Mouse (Mus musculus): ENCODE data around the gene Rab3ip.

Rab3ip gene

GRCm38 (mm10) chr10:116919368-116920317 lies 30.9 kb downstream of the Rab3ip start:
- DNase-seq (ENCODE audit: low spot score): no peak

GRCm38 (mm10) chr10:116916581-116916980 lies 34.0 kb downstream of the Rab3ip start:
- no peak for DNase-seq (ENCODE audit: low spot score)

- no peak for DNase-seq (ENCODE audit: low spot score)
Measured at GRCm38 (mm10) chr10:116915286-116915685, 35.3 kb downstream of the Rab3ip start.

GRCm38 (mm10) chr10:116914586-116914985 lies 36.0 kb downstream of the Rab3ip start:
- DNase-seq (ENCODE audit: low spot score): no peak

GRCm38 (mm10) chr10:116913647-116914273 lies 36.8 kb downstream of the Rab3ip start:
- no peak for DNase-seq (ENCODE audit: low spot score)

GRCm38 (mm10) chr10:116912850-116913249 lies 37.7 kb downstream of the Rab3ip start:
- DNase-seq (ENCODE audit: low spot score): no peak

GRCm38 (mm10) chr10:116908901-116909642 lies 41.5 kb downstream of the Rab3ip start:
- DNase-seq (ENCODE audit: low spot score): no peak

- no peak for DNase-seq (ENCODE audit: low spot score)
Measured at GRCm38 (mm10) chr10:116906794-116907193, 43.8 kb downstream of the Rab3ip start.

- no peak for DNase-seq (ENCODE audit: low spot score)
Measured at GRCm38 (mm10) chr10:116904503-116904908, 46.1 kb downstream of the Rab3ip start.

- no peak for DNase-seq (ENCODE audit: low spot score)
Measured at GRCm38 (mm10) chr10:116896336-116897177, 54.0 kb downstream of the Rab3ip start, which contains the start of gene Myrfl. Gene Myrfl (minus strand): TSS chr10:116896919.

GRCm38 (mm10) chr10:116895108-116895833 lies 55.3 kb downstream of the Rab3ip start:
- no peak for DNase-seq (ENCODE audit: low spot score)

GRCm38 (mm10) chr10:116894540-116894939 lies 56.0 kb downstream of the Rab3ip start:
- no peak for DNase-seq (ENCODE audit: low spot score)

GRCm38 (mm10) chr10:116893753-116894152 lies 56.8 kb downstream of the Rab3ip start:
- DNase-seq (ENCODE audit: low spot score): peak; percentile 29

GRCm38 (mm10) chr10:116890587-116890986 lies 60.0 kb downstream of the Rab3ip start:
- DNase-seq (ENCODE audit: low spot score): no peak

- no peak for DNase-seq (ENCODE audit: low spot score)
Measured at GRCm38 (mm10) chr10:116884552-116884951, 66.0 kb downstream of the Rab3ip start.

GRCm38 (mm10) chr10:116883531-116883930 lies 67.0 kb downstream of the Rab3ip start:
- no peak for DNase-seq (ENCODE audit: low spot score)

- DNase-seq (ENCODE audit: low spot score): no peak
Measured at GRCm38 (mm10) chr10:116877436-116877835, 73.1 kb downstream of the Rab3ip start.

- no peak for DNase-seq (ENCODE audit: low spot score)
Measured at GRCm38 (mm10) chr10:116874490-116874889, 76.1 kb downstream of the Rab3ip start.

- no peak for DNase-seq (ENCODE audit: low spot score)
Measured at GRCm38 (mm10) chr10:116872016-116872410, 78.6 kb downstream of the Rab3ip start.

- peak; percentile 73 for DNase-seq (ENCODE audit: low spot score)
Measured at GRCm38 (mm10) chr10:116871329-116872015, 79.1 kb downstream of the Rab3ip start.
